Mouse (Mus musculus) spleen, adult 2 months (tissue): Measurements from ENCODE around the gene Ckm. TPM values are rescaled to one million over a fixed set of nuclear protein-coding genes. Genes with fewer than 3 reads are reported as not detected.
A peak's percentile ranks its signal among the peaks of the same experiment; 100 is the strongest.

Source experiments
- DNase-seq, 2 experiments: peaks; one replicate each; pipeline versions ENCODE4 v3.0.0 to v3.0.0-alpha.2; 2012 to 2021; ENCODE audit warnings: low spot score in 2 of 2, low read depth in 1 of 2
- H3K27ac ChIP-seq: fragments of 200-500 bp; 2 replicates; pipeline ENCODE4 v1.5.1; 2012; ENCODE audit warnings: low read length, inconsistent platforms; ENCODE audit not compliant: insufficient read depth
- H3K27me3 ChIP-seq: fragments of 200-500 bp; 2 replicates; pipeline ENCODE4 v1.6.1; 2012; ENCODE audit warnings: mild to moderate bottlenecking, moderate library complexity, low read length, inconsistent platforms; ENCODE audit not compliant: control insufficient read depth, insufficient read depth
- H3K36me3 ChIP-seq: fragments of 200-500 bp; 2 replicates; pipeline ENCODE4 v1.6.1; 2012; ENCODE audit warnings: mild to moderate bottlenecking, low read length, inconsistent platforms; ENCODE audit not compliant: control insufficient read depth, insufficient read depth
- H3K4me1 ChIP-seq: fragments of 200-500 bp; 2 replicates; pipeline ENCODE4 v1.6.1; 2011; ENCODE audit warnings: inconsistent platforms; ENCODE audit not compliant: control insufficient read depth, insufficient read depth, insufficient read length
- H3K4me3 ChIP-seq: fragments of 200-500 bp; 2 replicates; pipeline ENCODE4 v1.5.1; 2011; ENCODE audit warnings: mild to moderate bottlenecking, inconsistent platforms; ENCODE audit not compliant: insufficient read depth, insufficient read length; ENCODE audit errors: extremely low read depth
- CTCF ChIP-seq: fragments of 200-500 bp; IDR thresholded peaks from 2 replicates; pipeline ENCODE4 v1.5.1; 2011; ENCODE audit warnings: mild to moderate bottlenecking, inconsistent platforms; ENCODE audit not compliant: insufficient read depth, insufficient read length, insufficient replicate concordance; ENCODE audit errors: extremely low read depth
- POLR2A ChIP-seq: fragments of 200-500 bp; IDR thresholded peaks from 2 replicates; pipeline ENCODE4 v1.6.1; 2011; ENCODE audit warnings: low read depth, low read length, inconsistent platforms
- WGBS: fragments of 180-500 bp; shearing (Covaris S2); methylation state at CpG from one replicate; pipeline ENCODE4 v1.1.7; 2018; 5-methylcytosine and 5-hydroxymethylcytosine counted together
- polyA plus RNA-seq: library from polyadenylated mRNA; depleted of rRNA; stranded (reverse); fragments of >200 nt; gene quantifications from 2 replicates; pipeline ENCODE4 v1.2.3, GENCODE M21; 2012; rRNA removed

Ckm gene
- polyA plus RNA-seq, 1 experiment, result 0.92 TPM

DNA sequence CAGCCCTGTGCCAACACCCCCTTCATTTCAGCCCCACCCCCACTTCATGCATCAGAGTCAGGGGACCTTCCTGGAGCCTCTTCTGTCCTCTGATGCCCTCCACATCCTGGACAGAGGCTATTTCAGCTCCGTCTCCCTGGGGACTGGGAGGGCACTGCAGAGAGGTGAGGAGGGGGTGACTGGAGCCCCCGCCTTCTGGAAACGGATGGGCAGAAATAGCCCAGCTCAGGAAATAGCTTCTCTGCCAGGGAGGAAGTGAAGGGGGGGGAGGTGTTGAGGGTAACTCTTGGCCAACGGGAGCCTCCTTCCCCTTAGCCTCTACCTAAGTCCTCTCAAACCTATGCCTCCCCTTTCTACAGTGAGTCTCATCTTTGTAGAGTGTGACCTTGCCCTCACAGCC lies 67.8 kb downstream of the Ckm start:
- DNase-seq, result peak in 1 of 2 experiments; percentile 33
- peaks cover 2% of the 10 kb centered on the region for H3K27me3 ChIP-seq
- peaks cover 27% of the 10 kb centered on the region for H3K4me1 ChIP-seq
- peak overlapping the region; percentile 18; the same call in 1 of the 2 replicates for H3K27ac ChIP-seq
- TF ChIP-seq CTCF (no peak), POLR2A (no peak)
- 0% methylated on average over 4 of the region's 4 CpGs for WGBS
- no peaks in the 10 kb centered on the region for H3K36me3 ChIP-seq
- peak overlapping the region; percentile 0; the same call in 1 of the 2 replicates for H3K4me3 ChIP-seq

Other genes with a start within 250 kb of the Ckm start
- 0.07 and 0.08 TPM in 2 replicates for gene Gipr, start 238.6 kb upstream of the Ckm start, polyA plus RNA-seq
- gene Eml2, start 228.4 kb upstream of the Ckm start, polyA plus RNA-seq, result 27.4 and 27.9 TPM in 2 replicates
- 6.5 and 9.3 TPM in 2 replicates for gene Gpr4, start 192.2 kb upstream of the Ckm start, polyA plus RNA-seq
- 14.7 and 17.7 TPM in 2 replicates for gene Opa3, start 176.4 kb upstream of the Ckm start, polyA plus RNA-seq
- 335 and 437 TPM in 2 replicates for gene Vasp, start 133.0 kb upstream of the Ckm start, polyA plus RNA-seq
- gene Ppm1n, start 124.7 kb upstream of the Ckm start, polyA plus RNA-seq, result 2.1 and 3.3 TPM in 2 replicates
- 7.7 and 9.1 TPM in 2 replicates for gene Rtn2, start 122.2 kb upstream of the Ckm start, polyA plus RNA-seq
- 1.6 and 1.9 TPM in 2 replicates for gene Fosb, start 94.7 kb upstream of the Ckm start, polyA plus RNA-seq
- gene Ercc1, start 60.0 kb upstream of the Ckm start, polyA plus RNA-seq, result 28.2 and 29.9 TPM in 2 replicates
- gene Cd3eap, start 45.3 kb upstream of the Ckm start, polyA plus RNA-seq, result 5.8 and 5.9 TPM in 2 replicates
- gene Ppp1r13l, start 45.0 kb upstream of the Ckm start, polyA plus RNA-seq, result 2.2 and 2.5 TPM in 2 replicates
- 51.8 and 62.2 TPM in 2 replicates for gene Ercc2, start 22.8 kb upstream of the Ckm start, polyA plus RNA-seq
- 2.3 and 3.9 TPM in 2 replicates for gene Klc3, start 672 bp upstream of the Ckm start, polyA plus RNA-seq
- gene Mark4, start 54.0 kb downstream of the Ckm start, polyA plus RNA-seq, result 14.6 and 23.4 TPM in 2 replicates
- gene Exoc3l2, start 58.6 kb downstream of the Ckm start, polyA plus RNA-seq, result 7.1 and 7.7 TPM in 2 replicates
- gene Bloc1s3, start 103.6 kb downstream of the Ckm start, polyA plus RNA-seq, result 8.8 and 13.9 TPM in 2 replicates
- 54.4 and 75.5 TPM in 2 replicates for gene Trappc6a, start 103.6 kb downstream of the Ckm start, polyA plus RNA-seq
- 2.2 and 2.3 TPM in 2 replicates for gene Nkpd1, start 113.1 kb downstream of the Ckm start, polyA plus RNA-seq
- gene Ppp1r37, start 158.3 kb downstream of the Ckm start, polyA plus RNA-seq, result 56.2 and 71.0 TPM in 2 replicates
- 20.9 and 33.0 TPM in 2 replicates for gene Zfp296, start 172.5 kb downstream of the Ckm start, polyA plus RNA-seq
- gene Gemin7, start 172.8 kb downstream of the Ckm start, polyA plus RNA-seq, result 94.7 and 143 TPM in 2 replicates
- 102 and 186 TPM in 2 replicates for gene Clasrp, start 199.7 kb downstream of the Ckm start, polyA plus RNA-seq
- gene Relb, start 224.7 kb downstream of the Ckm start, polyA plus RNA-seq, result 76.9 and 114 TPM in 2 replicates